Mouse (Mus musculus) lung, postnatal 14 days (tissue): ENCODE measurements around the gene Cmas.

ENCODE experiments used
- DNase-seq: peaks from one replicate; pipeline ENCODE4 v3.0.0; 2021

The Cmas gene

GRCm38 (mm10) chr6:142752331-142753246, 3.9 kb upstream of the Cmas start:
- DNase-seq: no peak

DNA sequence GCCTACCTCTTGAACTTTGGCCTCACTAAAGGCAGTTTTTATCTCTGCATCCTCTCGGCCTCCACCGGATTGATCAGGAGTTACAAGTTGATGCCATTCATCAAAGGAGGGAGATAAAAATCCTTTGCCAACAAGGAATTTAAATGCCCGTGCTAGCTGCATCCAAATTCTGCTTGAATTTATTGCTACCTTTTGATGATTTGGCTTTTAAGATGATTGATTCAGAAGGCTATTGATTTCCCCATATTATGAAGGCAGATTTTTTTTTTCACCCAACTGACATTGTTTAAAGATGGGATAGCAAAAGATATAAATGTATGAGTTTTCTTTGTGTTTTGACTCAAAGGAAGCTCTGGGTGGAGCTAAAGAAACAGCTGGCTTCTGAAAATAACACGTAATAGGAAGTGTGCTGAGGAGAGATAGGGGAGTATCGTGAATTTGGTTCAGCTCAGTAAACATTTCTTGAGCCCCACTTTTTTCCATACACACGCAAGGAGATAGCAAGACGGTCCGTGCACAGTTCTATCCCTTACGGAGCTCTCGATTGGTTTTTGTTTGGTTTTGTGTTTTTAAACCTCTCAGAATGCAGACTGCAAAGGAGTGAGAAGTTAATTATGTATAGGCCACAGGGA, 964 bp downstream of the Cmas start:
- no peak for DNase-seq

DNA sequence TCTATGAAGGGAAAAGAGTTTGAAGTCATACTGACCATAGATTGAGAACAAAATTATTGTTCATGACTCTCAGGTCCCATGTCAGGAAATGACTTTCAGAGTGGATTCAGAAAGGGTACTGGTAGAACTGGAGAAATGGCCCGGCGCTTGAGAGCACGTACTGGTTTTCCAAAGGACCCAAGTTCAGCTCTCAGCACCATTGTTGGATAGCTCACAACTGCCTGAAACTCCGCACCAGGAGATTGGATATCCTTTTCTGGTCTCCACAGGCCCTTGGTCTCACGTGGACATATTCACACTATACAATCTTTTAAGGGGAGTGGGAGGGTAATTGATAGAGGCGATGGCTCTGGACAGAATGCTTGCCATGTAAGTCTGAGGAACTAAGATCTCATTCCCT, 1.5 kb downstream of the Cmas start:
- DNase-seq: no peak

DNA sequence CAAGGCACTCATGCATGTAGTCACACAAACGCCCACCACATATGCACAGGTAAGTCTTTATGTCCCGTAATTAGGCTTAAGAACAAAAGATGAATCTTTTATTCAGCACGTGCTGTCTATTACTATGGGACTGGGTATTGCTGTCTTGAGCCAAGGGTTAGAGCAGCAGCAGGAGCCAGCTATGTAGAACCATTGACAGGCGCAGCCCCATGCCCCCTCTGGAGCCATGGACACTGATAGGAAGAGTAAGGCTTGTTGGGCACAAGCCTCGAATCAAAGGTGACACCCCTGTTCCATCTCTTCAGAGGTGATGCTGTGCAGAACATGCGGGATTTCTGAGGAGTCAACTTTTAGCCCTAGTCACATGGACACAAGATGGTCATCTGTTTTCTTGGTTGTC, 2.1 kb downstream of the Cmas start:
- no peak for DNase-seq

- no peak for DNase-seq
These were observed 3.1 kb downstream of the Cmas start for GRCm38 (mm10) chr6:142759633-142760032.

DNA sequence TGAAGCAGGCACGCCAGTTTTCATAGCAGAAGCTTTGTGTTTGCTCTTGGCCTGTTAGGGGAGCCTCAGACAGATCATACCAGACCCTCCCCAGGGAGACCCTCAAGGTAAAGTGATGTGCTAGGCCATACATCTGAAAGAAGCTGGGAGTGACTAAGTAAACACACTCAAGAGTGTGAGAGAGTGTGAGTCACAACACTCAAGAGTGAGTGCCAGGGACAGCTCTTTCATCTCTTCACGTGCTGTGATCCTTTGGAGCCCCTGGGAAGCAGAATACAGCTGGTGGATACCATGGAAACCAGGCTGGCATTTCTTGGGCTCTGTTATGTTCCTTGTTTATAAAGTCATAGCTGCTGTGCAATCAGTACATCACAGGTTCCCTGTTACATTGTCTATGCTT, 8.4 kb downstream of the Cmas start:
- DNase-seq: no peak

GRCm38 (mm10) chr6:142767305-142767704, 10.8 kb downstream of the Cmas start:
- no peak for DNase-seq

GRCm38 (mm10) chr6:142769896-142770295, 13.4 kb downstream of the Cmas start:
- no peak for DNase-seq

DNA sequence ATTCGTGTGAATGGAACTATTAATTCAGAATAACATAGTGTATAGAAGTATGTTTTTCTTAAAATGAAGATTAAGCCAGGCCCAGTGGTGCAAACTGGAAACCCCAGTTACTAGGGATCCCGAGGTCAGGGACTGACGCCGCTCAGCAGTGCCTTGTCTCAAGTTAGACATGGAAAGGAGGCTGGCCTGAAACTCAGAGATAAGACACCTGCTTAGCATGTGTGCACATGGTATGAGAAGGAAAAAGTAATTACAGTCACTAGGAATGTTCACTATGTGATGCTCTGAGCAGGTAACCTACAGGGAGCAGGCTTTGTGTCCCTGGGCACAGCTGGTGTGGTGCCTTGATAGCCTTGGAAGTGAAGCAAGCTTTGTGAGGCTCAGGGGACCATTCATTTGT, 15.2 kb downstream of the Cmas start:
- no peak for DNase-seq

DNA sequence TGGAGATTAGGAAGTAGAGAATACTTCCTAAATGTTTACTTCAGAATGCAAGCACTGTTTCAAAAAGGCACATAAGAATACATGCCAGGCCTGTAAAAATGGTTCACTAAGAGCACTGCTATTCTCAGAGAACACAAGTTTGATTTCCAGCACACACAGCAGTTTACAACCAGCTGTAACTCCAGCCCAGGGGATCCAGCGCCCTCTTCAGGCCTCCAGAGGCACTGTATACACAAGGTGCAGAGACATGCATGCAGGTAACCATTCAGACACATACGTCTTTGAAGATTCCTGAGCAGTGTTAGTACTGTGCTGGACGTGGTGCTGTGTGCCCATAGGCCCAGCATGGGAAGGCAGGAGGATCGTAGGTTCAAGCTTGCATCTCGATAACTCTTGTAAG, 17.1 kb downstream of the Cmas start:
- no peak for DNase-seq

DNA sequence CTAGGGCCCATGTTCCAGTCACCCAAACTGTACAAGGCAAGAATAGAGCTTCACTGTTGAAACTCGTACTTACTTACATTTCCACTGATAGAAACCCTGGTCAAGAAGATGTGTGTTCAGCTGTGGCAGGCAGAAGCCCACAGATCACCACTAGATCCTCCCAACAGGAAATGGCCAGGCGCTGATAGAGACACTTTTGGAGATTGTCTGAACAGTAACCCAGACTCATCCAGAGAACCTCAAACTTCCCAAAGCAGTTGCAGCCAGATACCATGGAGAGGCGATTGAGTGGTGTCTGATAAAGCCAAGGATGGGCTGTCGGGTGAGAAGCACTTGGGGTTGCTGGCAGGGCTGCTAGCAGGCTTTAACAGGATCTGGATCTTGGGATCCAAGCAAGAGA, 20.4 kb downstream of the Cmas start:
- no peak for DNase-seq

- DNase-seq: peak; percentile 43
These were observed 22.7 kb downstream of the Cmas start for GRCm38 (mm10) chr6:142779045-142779811.

DNA sequence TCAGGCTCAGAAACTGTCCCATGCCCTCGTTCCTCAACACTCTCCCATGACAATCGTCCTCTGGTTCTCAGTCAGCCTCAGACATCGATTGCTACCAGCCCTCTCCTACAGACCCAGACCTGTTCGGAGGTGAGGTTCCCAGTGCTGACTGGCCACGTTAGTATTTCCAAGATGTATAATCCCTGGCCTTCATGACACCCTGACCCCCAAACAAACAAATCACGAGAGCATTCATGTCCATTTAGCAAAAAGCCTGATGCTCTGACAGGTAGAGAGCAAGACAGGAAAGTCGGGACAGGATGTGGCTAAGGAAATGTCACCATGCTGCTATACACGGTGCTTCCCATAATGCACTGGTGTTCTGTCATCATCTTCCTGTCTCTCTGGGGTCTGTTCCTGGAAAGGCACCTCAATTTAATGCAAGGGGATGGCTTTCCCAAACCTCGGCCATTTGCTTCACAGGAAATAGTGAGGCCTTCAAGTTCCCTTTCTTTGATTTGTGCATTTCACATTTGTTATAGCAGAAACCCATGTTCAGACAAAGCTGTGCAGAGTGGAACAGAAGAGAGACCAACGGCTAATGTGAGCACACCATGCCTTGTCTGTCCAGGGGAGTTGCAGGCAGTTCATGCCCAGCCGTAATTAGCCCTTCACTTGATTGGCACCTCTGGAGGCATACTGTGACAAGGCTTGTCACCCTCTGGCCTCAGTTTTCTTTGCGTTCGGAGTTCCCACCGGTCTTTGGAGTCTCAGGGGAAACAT, 23.5 kb downstream of the Cmas start:
- DNase-seq: no peak

DNA sequence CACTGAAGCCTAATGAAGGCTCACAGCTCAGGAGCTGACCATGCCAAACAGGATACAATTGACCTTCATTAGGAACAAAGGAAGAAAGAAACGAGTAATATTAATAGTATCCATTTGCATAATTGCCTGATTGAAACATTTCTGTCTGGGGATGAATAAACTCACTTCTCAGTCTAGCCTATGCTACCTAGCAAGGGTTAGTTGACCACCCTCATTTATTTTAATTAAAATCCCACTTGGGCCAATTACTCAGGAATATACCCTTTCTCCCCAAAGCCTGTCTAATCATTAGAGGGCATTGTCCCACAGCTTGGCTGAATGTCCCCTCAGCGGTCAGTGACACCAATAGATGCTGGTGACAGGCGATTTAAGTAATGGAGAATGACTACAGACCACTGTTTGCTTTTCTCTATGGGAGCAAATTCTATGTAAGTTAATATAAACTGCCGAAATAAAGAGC, 24.1 kb downstream of the Cmas start:
- no peak for DNase-seq

- no peak for DNase-seq
These were observed 24.8 kb downstream of the Cmas start for GRCm38 (mm10) chr6:142781286-142781685.

GRCm38 (mm10) chr6:142785343-142785742, 28.9 kb downstream of the Cmas start:
- DNase-seq: peak; percentile 74

GRCm38 (mm10) chr6:142786106-142786505, 29.6 kb downstream of the Cmas start:
- no peak for DNase-seq

- peak; percentile 32 for DNase-seq
These were observed 31.8 kb downstream of the Cmas start for GRCm38 (mm10) chr6:142788042-142788987.

- no peak for DNase-seq
These were observed 33.2 kb downstream of the Cmas start for GRCm38 (mm10) chr6:142789736-142790135.

- DNase-seq: no peak
These were observed 35.9 kb downstream of the Cmas start for GRCm38 (mm10) chr6:142792241-142792968.

DNA sequence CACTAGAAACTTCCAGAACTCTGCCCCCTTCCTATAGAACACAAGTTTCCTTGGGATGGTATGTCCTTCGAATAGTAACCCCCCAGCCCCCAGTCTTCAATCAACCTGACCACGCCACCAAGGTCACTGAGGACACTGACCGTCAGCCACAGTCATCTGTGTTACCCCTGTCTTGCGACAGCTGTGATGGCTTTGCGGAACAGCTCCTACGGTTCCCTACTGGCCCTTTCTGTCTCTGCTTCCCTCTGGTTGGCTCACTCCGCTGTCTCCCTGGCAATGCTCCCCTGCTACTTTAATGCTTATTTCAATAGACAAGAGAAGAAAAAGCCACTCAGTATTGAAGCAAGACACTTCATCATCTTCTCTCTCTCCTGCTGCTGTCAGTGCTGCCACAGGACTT, 37.0 kb downstream of the Cmas start:
- DNase-seq: no peak
